Mouse (Mus musculus) cerebellum, adult 2 months (tissue): Measurements from ENCODE around the gene Tbcel. TPM values are rescaled to one million over a fixed set of nuclear protein-coding genes. Genes with fewer than 3 reads are reported as not detected.

Source experiments
- DNase-seq, 2 experiments: peaks; one replicate each; pipeline ENCODE4 v3.0.0; 2021
- H3K27ac ChIP-seq: fragments of 200-500 bp; 2 replicates; pipeline ENCODE4 v1.5.1; 2012; ENCODE audit warnings: low read length, control low read depth, inconsistent platforms; ENCODE audit not compliant: insufficient read depth
- H3K27me3 ChIP-seq: fragments of 200-500 bp; 2 replicates; pipeline ENCODE4 v1.6.1; 2012; ENCODE audit warnings: inconsistent platforms, mild to moderate bottlenecking, low read length, moderate library complexity; ENCODE audit not compliant: control insufficient read depth, insufficient read depth
- H3K4me1 ChIP-seq: fragments of 200-500 bp; 2 replicates; pipeline ENCODE4 v1.6.1; 2011; ENCODE audit warnings: low read length; ENCODE audit not compliant: control insufficient read depth, insufficient read depth
- H3K4me3 ChIP-seq: fragments of 200-500 bp; replicated peaks from 2 replicates; pipeline ENCODE3; 2011; ENCODE audit warnings: mild to moderate bottlenecking, low read depth, low read length, control low read depth; ENCODE audit not compliant: insufficient read depth
- CTCF ChIP-seq: fragments of 200-500 bp; IDR thresholded peaks from 2 replicates; pipeline ENCODE4 v1.5.1; 2011; ENCODE audit warnings: low read depth, mild to moderate bottlenecking, control low read depth, low read length, moderate library complexity, borderline replicate concordance; ENCODE audit not compliant: insufficient read depth
- POLR2A ChIP-seq: fragments of 200-500 bp; IDR thresholded peaks from 2 replicates; pipeline ENCODE4 v1.6.1; 2011; ENCODE audit warnings: low read length, control low read depth, borderline replicate concordance; ENCODE audit not compliant: insufficient read depth
- WGBS: fragments of 180-500 bp; shearing (Covaris S2); methylation state at CpG from one replicate; pipeline ENCODE4 v1.1.7; 2018; 5-methylcytosine and 5-hydroxymethylcytosine counted together
- polyA plus RNA-seq: library from polyadenylated mRNA; depleted of rRNA; stranded (reverse); fragments of >200 nt; gene quantifications from 2 replicates; pipeline ENCODE4 v1.2.3, GENCODE M21; 2012; rRNA removed

The Tbcel gene
- polyA plus RNA-seq: 32.8 and 33.0 TPM in 2 replicates

- WGBS: 95% methylated on average over 6 of the region's 6 CpGs
- DNase-seq: no peak
- Histone ChIP-seq H3K27ac (no peak within 1 kb of the TSS), H3K4me3 (no peak within 1 kb of the TSS), H3K27me3 (no peaks in the 10 kb centered on the region), H3K4me1 (peaks cover 2% of the 10 kb centered on the region)
- TF ChIP-seq CTCF (no peak), POLR2A (no peak)
These were observed at the start of gene Tbcel for GRCm38 (mm10) chr9:42507709-42508108. Tbcel (minus strand) TSS chr9:42507809.

GRCm38 (mm10) chr9:42555186-42555585 lies 47.6 kb upstream of the Tbcel start:
- Histone ChIP-seq H3K27ac (no peak overlapping the region), H3K27me3 (no peaks in the 10 kb centered on the region), H3K4me1 (no peaks in the 10 kb centered on the region), H3K4me3 (no peak overlapping the region)
- no peak for DNase-seq
- TF ChIP-seq POLR2A: no peak
- TF ChIP-seq CTCF: no peak
- 95% methylated on average over 1 of the region's 1 CpGs for WGBS

GRCm38 (mm10) chr9:42550116-42550515 lies 42.5 kb upstream of the Tbcel start:
- Histone ChIP-seq H3K27ac (no peak overlapping the region), H3K4me3 (no peak overlapping the region), H3K4me1 (no peaks in the 10 kb centered on the region)

GRCm38 (mm10) chr9:42548981-42549380 lies 41.4 kb upstream of the Tbcel start:
- Histone ChIP-seq H3K4me3 (no peak overlapping the region), H3K4me1 (no peaks in the 10 kb centered on the region), H3K27me3 (no peaks in the 10 kb centered on the region), H3K27ac (no peak overlapping the region)
- WGBS: 54% methylated on average over 7 of the region's 7 CpGs
- DNase-seq: no peak
- no peak for TF ChIP-seq POLR2A
- no peak for TF ChIP-seq CTCF

More at GRCm38 (mm10) chr9:42550116-42550515, 42.5 kb upstream of the Tbcel start:
- H3K27me3 ChIP-seq: no peaks in the 10 kb centered on the region
- DNase-seq: peak; percentile 72 to 85
- WGBS: 7% methylated on average over 13 of the region's 13 CpGs
- TF ChIP-seq CTCF: peak; percentile 89
- TF ChIP-seq POLR2A: no peak

- DNase-seq: no peak
- Histone ChIP-seq H3K4me1 (no peaks in the 10 kb centered on the region), H3K27ac (no peak overlapping the region), H3K27me3 (no peaks in the 10 kb centered on the region), H3K4me3 (no peak overlapping the region)
- TF ChIP-seq CTCF (no peak), POLR2A (no peak)
- 78% methylated on average over 10 of the region's 10 CpGs for WGBS
These were observed 36.9 kb upstream of the Tbcel start for GRCm38 (mm10) chr9:42544521-42544920.

GRCm38 (mm10) chr9:42533491-42533890 lies 25.9 kb upstream of the Tbcel start:
- Histone ChIP-seq H3K4me3 (no peak overlapping the region), H3K27ac (no peak overlapping the region), H3K27me3 (no peaks in the 10 kb centered on the region), H3K4me1 (peaks cover 11% of the 10 kb centered on the region)
- no peak for DNase-seq
- TF ChIP-seq POLR2A (no peak), CTCF (no peak)
- 55% methylated on average over 8 of the region's 8 CpGs for WGBS

GRCm38 (mm10) chr9:42533041-42533440 lies 25.4 kb upstream of the Tbcel start:
- no peak for DNase-seq
- peaks cover 11% of the 10 kb centered on the region for H3K4me1 ChIP-seq
- no peak overlapping the region for H3K27ac ChIP-seq
- WGBS: 43% methylated on average over 6 of the region's 6 CpGs
- no peak overlapping the region for H3K4me3 ChIP-seq
- H3K27me3 ChIP-seq: no peaks in the 10 kb centered on the region
- TF ChIP-seq POLR2A (no peak), CTCF (no peak)

GRCm38 (mm10) chr9:42531951-42532350 lies 24.3 kb upstream of the Tbcel start:
- TF ChIP-seq POLR2A (no peak), CTCF (no peak)
- 68% methylated on average over 3 of the region's 3 CpGs for WGBS
- H3K27ac ChIP-seq: no peak overlapping the region
- no peak overlapping the region for H3K4me3 ChIP-seq
- H3K27me3 ChIP-seq: no peaks in the 10 kb centered on the region
- DNase-seq: no peak
- peaks cover 11% of the 10 kb centered on the region for H3K4me1 ChIP-seq
